Mouse (Mus musculus) bone marrow, adult 2 months (tissue): ENCODE measurements at regions not wholly inside any gene's neighbourhood (a gene's known extent, or its start where the extent isn't known, plus 50 kb on each side); places are given as distances from the start of the nearest gene placed in this dataset.

ENCODE experiments used
- H3K27ac ChIP-seq: fragments of 200-500 bp; 2 replicates; pipeline ENCODE4 v1.5.1; 2012; ENCODE audit warnings: low read depth, mild to moderate bottlenecking, control low read depth, inconsistent platforms, low read length; ENCODE audit not compliant: control insufficient read depth, poor library complexity, insufficient read depth
- H3K4me1 ChIP-seq: fragments of 200-500 bp; 2 replicates; pipeline ENCODE4 v1.6.1; 2011; ENCODE audit warnings: low read length; ENCODE audit not compliant: control insufficient read depth, insufficient read depth
- H3K4me3 ChIP-seq: fragments of 200-500 bp; replicated peaks from 2 replicates; pipeline ENCODE3; 2011; ENCODE audit warnings: mild to moderate bottlenecking, low read depth, low read length, control low read depth; ENCODE audit not compliant: control insufficient read depth
- CTCF ChIP-seq: fragments of 200-500 bp; IDR thresholded peaks from 2 replicates; pipeline ENCODE4 v1.5.1; 2011; ENCODE audit warnings: low read length, control low read depth; ENCODE audit not compliant: control insufficient read depth, insufficient read depth
- POLR2A ChIP-seq: fragments of 200-500 bp; IDR thresholded peaks from 2 replicates; pipeline ENCODE4 v1.6.1; 2011; ENCODE audit warnings: low read depth, mild to moderate bottlenecking, control low read depth, low read length, borderline replicate concordance; ENCODE audit not compliant: control insufficient read depth
- WGBS: fragments of 180-500 bp; shearing (Covaris S2); methylation state at CpG from one replicate; pipeline ENCODE4 v1.1.7; 2018; 5-methylcytosine and 5-hydroxymethylcytosine counted together

- Histone ChIP-seq H3K27ac (no peak overlapping the region), H3K4me3 (no peak overlapping the region), H3K4me1 (no peaks in the 10 kb centered on the region; the same call in 1 of the 2 replicates)
- TF ChIP-seq CTCF = no peak
- TF ChIP-seq POLR2A = no peak
- WGBS = 55% methylated on average over 1 of the region's 1 CpGs
These were observed 189.2 kb upstream of the Tank start for GRCm38 (mm10) chr2:61389207-61389606.

- Histone ChIP-seq H3K4me1 (no peaks in the 10 kb centered on the region; the same call in 1 of the 2 replicates), H3K27ac (no peak overlapping the region), H3K4me3 (no peak overlapping the region)
- TF ChIP-seq POLR2A (no peak), CTCF (no peak)
- 81% methylated on average over 5 of the region's 5 CpGs for WGBS
These were observed 190.8 kb upstream of the Tank start for GRCm38 (mm10) chr2:61387561-61387960.

DNA sequence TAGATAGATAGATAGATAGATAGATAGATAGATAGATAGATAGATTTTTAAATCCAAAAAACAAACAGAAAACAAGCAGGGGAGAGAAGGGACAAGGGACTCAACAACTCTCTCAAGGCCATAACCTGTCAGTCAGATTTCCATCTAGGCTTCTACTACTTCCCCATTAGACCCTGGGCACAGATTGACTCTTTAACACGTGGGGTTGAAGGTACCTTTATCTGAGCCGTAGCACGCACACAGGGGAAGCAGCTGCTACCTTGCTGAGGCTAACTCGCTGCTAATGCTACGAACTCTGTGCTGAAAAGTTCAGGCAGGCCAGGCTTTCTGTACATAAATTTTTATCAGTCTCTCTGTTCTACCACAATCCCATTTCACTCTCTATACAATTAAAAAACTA, 191.4 kb upstream of the Tank start:
- TF ChIP-seq CTCF = no peak
- TF ChIP-seq POLR2A = no peak
- H3K27ac ChIP-seq = no peak overlapping the region
- H3K4me1 ChIP-seq = no peaks in the 10 kb centered on the region; the same call in 1 of the 2 replicates
- 29% methylated on average over 5 of the region's 5 CpGs for WGBS
- H3K4me3 ChIP-seq = no peak overlapping the region

DNA sequence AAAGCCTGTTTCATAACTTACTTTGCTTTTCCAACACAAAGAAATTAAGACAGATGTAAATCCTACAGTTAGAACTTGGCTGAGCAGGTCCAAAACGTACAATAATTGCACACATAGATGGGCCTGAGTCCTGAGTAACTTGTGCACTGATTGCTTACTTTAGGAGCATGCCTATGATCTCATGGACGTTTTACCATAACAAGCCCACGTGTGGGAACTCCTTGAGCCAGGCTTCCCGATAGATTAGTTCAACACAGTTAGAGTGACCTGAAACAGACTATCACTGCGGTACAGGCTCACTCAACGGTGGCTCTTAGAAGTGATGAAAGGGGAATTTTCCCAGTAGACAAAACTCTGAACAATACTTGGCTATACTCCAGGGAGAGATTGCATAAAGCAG, 193.9 kb upstream of the Tank start:
- no peaks in the 10 kb centered on the region; the same call in 1 of the 2 replicates for H3K4me1 ChIP-seq
- TF ChIP-seq POLR2A (no peak), CTCF (no peak)
- H3K4me3 ChIP-seq = no peak overlapping the region
- no peak overlapping the region for H3K27ac ChIP-seq
- WGBS = 76% methylated on average over 6 of the region's 6 CpGs

- no peak overlapping the region for H3K27ac ChIP-seq
- TF ChIP-seq POLR2A (no peak), CTCF (no peak)
- WGBS = 84% methylated on average over 1 of the region's 1 CpGs
- no peak overlapping the region for H3K4me3 ChIP-seq
- H3K4me1 ChIP-seq = no peaks in the 10 kb centered on the region; the same call in 1 of the 2 replicates
These were observed 194.6 kb upstream of the Tank start for GRCm38 (mm10) chr2:61383744-61384295.

- no peak overlapping the region for H3K27ac ChIP-seq
- H3K4me1 ChIP-seq = no peaks in the 10 kb centered on the region; the same call in 1 of the 2 replicates
- no peak overlapping the region for H3K4me3 ChIP-seq
- TF ChIP-seq POLR2A (no peak), CTCF (no peak)
- 38% methylated on average over 5 of the region's 5 CpGs for WGBS
These were observed 199.3 kb upstream of the Tank start for GRCm38 (mm10) chr2:61379076-61379475.

DNA sequence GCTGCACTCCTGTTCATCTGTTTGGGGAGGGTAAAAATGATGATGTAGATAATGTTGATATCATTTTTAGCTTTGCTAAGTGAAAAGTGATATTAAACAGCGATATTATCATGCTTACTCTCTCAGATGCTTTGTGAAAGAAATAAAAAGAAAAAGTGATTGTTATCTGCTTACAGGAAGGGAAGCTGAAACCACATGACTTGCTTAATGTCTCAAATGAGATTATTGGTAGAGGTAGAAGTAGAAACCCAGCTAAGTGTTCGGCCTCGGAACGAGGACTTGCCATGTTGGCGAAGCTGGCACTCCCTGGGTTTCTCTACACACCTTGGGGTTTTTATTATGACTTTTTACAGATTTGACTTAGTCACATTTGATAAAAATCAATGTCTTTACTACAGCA, 200.1 kb upstream of the Tank start:
- Histone ChIP-seq H3K4me1 (no peaks in the 10 kb centered on the region), H3K27ac (no peak overlapping the region), H3K4me3 (no peak overlapping the region)
- no peak for TF ChIP-seq POLR2A
- no peak for TF ChIP-seq CTCF
- WGBS = 23% methylated on average over 5 of the region's 5 CpGs

DNA sequence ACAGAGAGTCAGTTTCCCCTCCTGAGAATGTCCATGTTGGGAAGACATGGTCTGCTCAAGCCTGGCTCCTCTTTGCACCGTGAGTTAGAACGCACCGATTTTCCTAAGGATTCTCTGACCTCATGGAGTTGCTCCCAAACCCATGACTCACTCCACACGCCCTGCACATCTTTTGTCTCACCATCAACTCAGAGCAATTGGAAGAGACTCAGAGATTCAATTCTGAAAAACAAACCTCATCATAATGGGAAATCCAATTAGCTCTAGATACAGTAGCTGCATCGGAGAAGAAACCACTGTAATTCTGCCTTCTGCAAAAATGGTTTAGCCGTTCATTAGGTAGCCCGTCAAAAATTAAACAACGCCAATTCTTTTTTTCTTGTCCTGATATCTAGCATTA, 200.6 kb upstream of the Tank start:
- H3K27ac ChIP-seq = no peak overlapping the region
- H3K4me3 ChIP-seq = no peak overlapping the region
- TF ChIP-seq CTCF (no peak), POLR2A (no peak)
- no peaks in the 10 kb centered on the region for H3K4me1 ChIP-seq
- WGBS = 83% methylated on average over 8 of the region's 8 CpGs

GRCm38 (mm10) chr2:61362606-61363005, 215.8 kb upstream of the Tank start:
- TF ChIP-seq POLR2A (no peak), CTCF (no peak)
- WGBS = 90% methylated on average over 4 of the region's 4 CpGs

More at GRCm38 (mm10) chr2:61362606-61363005, 215.8 kb upstream of the Tank start:
- no peak overlapping the region for H3K27ac ChIP-seq
- H3K4me3 ChIP-seq = no peak overlapping the region
- no peaks in the 10 kb centered on the region for H3K4me1 ChIP-seq
